Mouse (Mus musculus): ENCODE data around the gene Cd81. TPM values are rescaled to one million over a fixed set of nuclear protein-coding genes. Genes with fewer than 3 reads are reported as not detected.

The Cd81 gene
- total RNA-seq, 1 experiment from 2014 or later = 210 TPM

- ATAC-seq (replicated peaks; ENCODE audit: low read depth, poor library complexity, severe bottlenecking) = no peak
Observed at GRCm38 (mm10) chr7:143017181-143017580, 35.4 kb upstream of the Cd81 start.

GRCm38 (mm10) chr7:143020040-143020439, 32.5 kb upstream of the Cd81 start:
- ATAC-seq (replicated peaks; ENCODE audit: low read depth, poor library complexity, severe bottlenecking) = no peak

GRCm38 (mm10) chr7:143020764-143021163, 31.8 kb upstream of the Cd81 start:
- no peak for ATAC-seq (replicated peaks; ENCODE audit: low read depth, poor library complexity, severe bottlenecking)

GRCm38 (mm10) chr7:143021356-143022164, 31.0 kb upstream of the Cd81 start:
- peak; percentile 64 for ATAC-seq (replicated peaks; ENCODE audit: low read depth, poor library complexity, severe bottlenecking)

- peak; percentile 23; the same call in 1 of the 2 replicates for ATAC-seq (replicated peaks; ENCODE audit: low read depth, poor library complexity, severe bottlenecking)
Observed at GRCm38 (mm10) chr7:143023499-143023898, 29.0 kb upstream of the Cd81 start.

- no peak for ATAC-seq (replicated peaks; ENCODE audit: low read depth, poor library complexity, severe bottlenecking)
Observed at GRCm38 (mm10) chr7:143024293-143024692, 28.2 kb upstream of the Cd81 start.

GRCm38 (mm10) chr7:143025496-143025895, 27.0 kb upstream of the Cd81 start:
- no peak for ATAC-seq (replicated peaks; ENCODE audit: low read depth, poor library complexity, severe bottlenecking)

GRCm38 (mm10) chr7:143027196-143027595, 25.3 kb upstream of the Cd81 start:
- ATAC-seq (replicated peaks; ENCODE audit: low read depth, poor library complexity, severe bottlenecking) = no peak

GRCm38 (mm10) chr7:143031816-143032215, 20.7 kb upstream of the Cd81 start:
- no peak for ATAC-seq (replicated peaks; ENCODE audit: low read depth, poor library complexity, severe bottlenecking)

- no peak for ATAC-seq (replicated peaks; ENCODE audit: low read depth, poor library complexity, severe bottlenecking)
Observed at GRCm38 (mm10) chr7:143033581-143033980, 19.0 kb upstream of the Cd81 start.

- no peak for ATAC-seq (replicated peaks; ENCODE audit: low read depth, poor library complexity, severe bottlenecking)
Observed at GRCm38 (mm10) chr7:143034112-143034511, 18.4 kb upstream of the Cd81 start.

GRCm38 (mm10) chr7:143034519-143035450, 17.8 kb upstream of the Cd81 start:
- no peak for ATAC-seq (replicated peaks; ENCODE audit: low read depth, poor library complexity, severe bottlenecking)

- ATAC-seq (replicated peaks; ENCODE audit: low read depth, poor library complexity, severe bottlenecking) = no peak
Observed at GRCm38 (mm10) chr7:143036787-143037186, 15.8 kb upstream of the Cd81 start.

- peak; percentile 43; the same call in 1 of the 2 replicates for ATAC-seq (replicated peaks; ENCODE audit: low read depth, poor library complexity, severe bottlenecking)
Observed at GRCm38 (mm10) chr7:143037306-143037705, 15.2 kb upstream of the Cd81 start.

GRCm38 (mm10) chr7:143038174-143038931, 14.2 kb upstream of the Cd81 start:
- peak; percentile 69 for ATAC-seq (replicated peaks; ENCODE audit: low read depth, poor library complexity, severe bottlenecking)

GRCm38 (mm10) chr7:143040561-143040960, 12.0 kb upstream of the Cd81 start:
- ATAC-seq (replicated peaks; ENCODE audit: low read depth, poor library complexity, severe bottlenecking) = no peak

GRCm38 (mm10) chr7:143041138-143041822, 11.3 kb upstream of the Cd81 start:
- ATAC-seq (replicated peaks; ENCODE audit: low read depth, poor library complexity, severe bottlenecking) = no peak

GRCm38 (mm10) chr7:143042089-143042488, 10.4 kb upstream of the Cd81 start:
- no peak for ATAC-seq (replicated peaks; ENCODE audit: low read depth, poor library complexity, severe bottlenecking)

- ATAC-seq (replicated peaks; ENCODE audit: low read depth, poor library complexity, severe bottlenecking) = peak; percentile 59
Observed at GRCm38 (mm10) chr7:143042897-143043300, 9.6 kb upstream of the Cd81 start.

Data from common myeloid progenitor, adult 5-6 weeks (primary cell).